Mouse (Mus musculus): ENCODE measurements around the gene Igll1.

DNA sequence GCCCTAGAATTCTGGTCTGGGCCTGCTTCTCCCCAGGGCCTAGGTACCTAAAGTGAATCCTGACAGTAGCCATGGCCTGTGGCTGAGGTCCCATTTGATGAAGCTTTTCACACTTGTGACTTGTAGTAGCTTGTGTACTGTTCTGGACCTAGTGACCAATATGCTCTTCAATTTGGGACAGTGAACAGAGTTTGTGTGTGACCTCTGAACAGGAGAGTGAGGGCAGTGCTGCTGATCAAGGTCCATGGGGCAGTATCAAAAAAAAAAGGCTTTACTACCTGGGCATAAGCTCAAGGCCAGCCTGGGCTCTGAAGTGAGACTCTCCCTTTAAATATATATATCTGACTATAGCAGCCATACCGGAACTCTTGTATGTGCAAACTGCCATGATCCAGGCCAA is 24.6 kb upstream of the Igll1 start:
- TF ChIP-seq ZC3H11A (IDR thresholded peaks at IDR 0.05; ENCODE audit: borderline replicate concordance, low read depth, low read length) (no peak), ZNF384 (IDR thresholded peaks at IDR 0.05; ENCODE audit: low read depth, low read length) (no peak), CHD2 (IDR thresholded peaks at IDR 0.05; ENCODE audit: low read depth, low read length) (no peak), HCFC1 (IDR thresholded peaks at IDR 0.05; ENCODE audit: borderline replicate concordance, insufficient read depth, low read length) (no peak)
